Mouse (Mus musculus) spleen, adult 2 months (tissue): Measurements from ENCODE around the gene Pgls. TPM values are rescaled to one million over a fixed set of nuclear protein-coding genes. Genes with fewer than 3 reads are reported as not detected.
A peak's percentile ranks its signal among the peaks of the same experiment; 100 is the strongest.

Experiments
- DNase-seq, 2 experiments: peaks; one replicate each; pipeline versions ENCODE4 v3.0.0 to v3.0.0-alpha.2; 2012 to 2021; ENCODE audit warnings: low spot score in 2 of 2, low read depth in 1 of 2
- H3K27ac ChIP-seq: fragments of 200-500 bp; 2 replicates; pipeline ENCODE4 v1.5.1; 2012; ENCODE audit warnings: low read length, inconsistent platforms; ENCODE audit not compliant: insufficient read depth
- H3K27me3 ChIP-seq: fragments of 200-500 bp; 2 replicates; pipeline ENCODE4 v1.6.1; 2012; ENCODE audit warnings: mild to moderate bottlenecking, moderate library complexity, low read length, inconsistent platforms; ENCODE audit not compliant: control insufficient read depth, insufficient read depth
- H3K36me3 ChIP-seq: fragments of 200-500 bp; 2 replicates; pipeline ENCODE4 v1.6.1; 2012; ENCODE audit warnings: mild to moderate bottlenecking, low read length, inconsistent platforms; ENCODE audit not compliant: control insufficient read depth, insufficient read depth
- H3K4me1 ChIP-seq: fragments of 200-500 bp; 2 replicates; pipeline ENCODE4 v1.6.1; 2011; ENCODE audit warnings: inconsistent platforms; ENCODE audit not compliant: control insufficient read depth, insufficient read depth, insufficient read length
- H3K4me3 ChIP-seq: fragments of 200-500 bp; 2 replicates; pipeline ENCODE4 v1.5.1; 2011; ENCODE audit warnings: mild to moderate bottlenecking, inconsistent platforms; ENCODE audit not compliant: insufficient read depth, insufficient read length; ENCODE audit errors: extremely low read depth
- CTCF ChIP-seq: fragments of 200-500 bp; IDR thresholded peaks from 2 replicates; pipeline ENCODE4 v1.5.1; 2011; ENCODE audit warnings: mild to moderate bottlenecking, inconsistent platforms; ENCODE audit not compliant: insufficient read depth, insufficient read length, insufficient replicate concordance; ENCODE audit errors: extremely low read depth
- POLR2A ChIP-seq: fragments of 200-500 bp; IDR thresholded peaks from 2 replicates; pipeline ENCODE4 v1.6.1; 2011; ENCODE audit warnings: low read depth, low read length, inconsistent platforms
- WGBS: fragments of 180-500 bp; shearing (Covaris S2); methylation state at CpG from one replicate; pipeline ENCODE4 v1.1.7; 2018; 5-methylcytosine and 5-hydroxymethylcytosine counted together
- polyA plus RNA-seq: library from polyadenylated mRNA; depleted of rRNA; stranded (reverse); fragments of >200 nt; gene quantifications from 2 replicates; pipeline ENCODE4 v1.2.3, GENCODE M21; 2012; rRNA removed

The Pgls gene
- polyA plus RNA-seq, 1 experiment = 171 TPM

- Histone ChIP-seq H3K27me3 (no peaks in the 10 kb centered on the region; the same call in 1 of the 2 replicates), H3K36me3 (no peaks in the 10 kb centered on the region), H3K27ac (no peak overlapping the region), H3K4me1 (peaks cover 11% of the 10 kb centered on the region), H3K4me3 (no peak overlapping the region)
- 7% methylated on average over 26 of the region's 26 CpGs for whole genome bisulfite sequencing
- peak in 1 of 2 experiments; percentile 58 for DNase-seq
- no peak for TF ChIP-seq POLR2A
- no peak for TF ChIP-seq CTCF
Measured at GRCm38 (mm10) chr8:71633981-71634667, 42.1 kb downstream of the Pgls start.

DNA sequence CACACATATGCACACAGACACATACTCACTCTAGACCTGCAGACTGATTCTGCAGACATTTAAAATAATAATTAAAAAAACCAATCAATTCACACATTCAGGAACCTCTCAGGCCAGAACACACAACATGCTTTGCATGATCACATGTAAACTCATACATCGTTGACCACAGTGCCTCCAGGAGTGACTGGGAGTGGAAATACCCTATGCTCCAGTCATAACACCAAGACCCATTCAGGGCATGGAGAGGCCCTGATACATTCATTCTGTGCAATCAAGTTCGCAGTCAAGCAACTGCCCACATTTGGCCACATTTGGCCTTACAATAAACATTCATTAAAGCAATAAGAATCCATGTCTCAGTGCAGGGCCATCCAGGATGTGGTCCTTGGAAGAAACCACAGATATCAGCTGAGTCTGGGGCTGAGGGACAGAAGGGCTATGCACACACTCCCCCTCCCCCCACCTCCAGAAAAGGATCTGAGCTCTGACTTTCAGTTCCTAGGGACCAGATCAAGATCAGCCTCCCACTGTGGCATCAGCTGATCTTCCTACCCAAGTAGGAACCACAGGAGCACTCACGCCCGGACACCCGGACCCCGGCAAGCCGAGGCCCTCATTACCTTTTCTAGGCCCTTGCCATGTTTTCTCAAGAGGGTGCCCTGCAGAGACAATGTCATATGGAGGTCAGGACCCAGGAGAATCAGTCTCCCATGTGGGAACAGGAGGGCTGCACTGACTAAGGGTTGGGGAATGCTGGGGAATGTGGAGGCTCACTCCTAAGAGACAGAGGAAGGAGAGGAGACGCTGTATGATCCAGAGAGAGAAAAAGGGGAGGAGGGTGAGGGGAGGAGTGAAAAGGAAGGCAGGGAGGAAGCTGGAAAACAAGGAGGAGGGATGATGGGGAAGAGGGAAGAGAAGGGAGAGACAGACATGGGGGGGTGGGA lies 45.4 kb downstream of the Pgls start:
- 78% methylated on average over 8 of the region's 8 CpGs for WGBS
- Histone ChIP-seq H3K36me3 (no peaks in the 10 kb centered on the region), H3K27ac (no peak overlapping the region), H3K4me1 (peaks cover 4% of the 10 kb centered on the region; the same call in 1 of the 2 replicates), H3K27me3 (no peaks in the 10 kb centered on the region), H3K4me3 (no peak overlapping the region)
- no peak for DNase-seq
- TF ChIP-seq CTCF (no peak), POLR2A (no peak)

DNA sequence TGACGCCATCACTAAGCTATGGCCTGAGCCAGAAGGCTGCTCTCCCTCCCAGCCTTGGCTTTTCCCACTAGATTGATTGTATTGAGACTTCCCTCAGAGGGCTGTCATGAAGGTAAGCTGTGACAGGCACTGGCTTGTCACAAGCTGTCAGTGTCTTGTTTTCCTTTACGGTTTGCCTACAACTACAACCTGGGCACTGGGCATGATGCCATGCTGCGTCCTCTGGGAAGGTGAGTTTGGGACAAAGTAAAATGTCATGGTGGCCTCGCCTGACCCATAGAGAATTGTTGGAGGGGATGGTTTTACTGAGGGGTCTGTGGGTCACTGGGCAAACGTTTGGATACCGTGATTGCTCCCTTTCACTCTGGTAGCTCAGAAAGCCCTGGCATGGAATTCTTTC lies 46.3 kb downstream of the Pgls start:
- WGBS = 91% methylated on average over 6 of the region's 6 CpGs
- H3K27me3 ChIP-seq = no peaks in the 10 kb centered on the region
- no peaks in the 10 kb centered on the region for H3K36me3 ChIP-seq
- peaks cover 4% of the 10 kb centered on the region; the same call in 1 of the 2 replicates for H3K4me1 ChIP-seq
- H3K27ac ChIP-seq = no peak overlapping the region
- DNase-seq = no peak
- no peak overlapping the region for H3K4me3 ChIP-seq
- no peak for TF ChIP-seq CTCF
- TF ChIP-seq POLR2A = no peak

- no peak overlapping the region for H3K27ac ChIP-seq
- TF ChIP-seq POLR2A = no peak
- TF ChIP-seq CTCF = no peak
- no peaks in the 10 kb centered on the region for H3K27me3 ChIP-seq
- no peaks in the 10 kb centered on the region for H3K36me3 ChIP-seq
- peaks cover 4% of the 10 kb centered on the region; the same call in 1 of the 2 replicates for H3K4me1 ChIP-seq
- 91% methylated on average over 4 of the region's 4 CpGs for WGBS
- H3K4me3 ChIP-seq = no peak overlapping the region
- no peak for DNase-seq
Measured at GRCm38 (mm10) chr8:71639318-71639717, 47.3 kb downstream of the Pgls start.

GRCm38 (mm10) chr8:71645510-71645909 lies 53.5 kb downstream of the Pgls start:
- DNase-seq = no peak
- no peaks in the 10 kb centered on the region for H3K4me1 ChIP-seq
- H3K27ac ChIP-seq = no peak overlapping the region
- no peaks in the 10 kb centered on the region for H3K27me3 ChIP-seq
- H3K4me3 ChIP-seq = no peak overlapping the region
- TF ChIP-seq POLR2A = no peak
- no peak for TF ChIP-seq CTCF
- no peaks in the 10 kb centered on the region for H3K36me3 ChIP-seq
- 83% methylated on average over 9 of the region's 9 CpGs for WGBS

Other genes with a start within 250 kb of the Pgls start
- gene Use1, start 225.3 kb upstream of the Pgls start, polyA plus RNA-seq = 104 and 113 TPM in 2 replicates
- gene Ocel1, start 220.9 kb upstream of the Pgls start, polyA plus RNA-seq = 16.8 and 20.6 TPM in 2 replicates
- gene Nr2f6, start 210.2 kb upstream of the Pgls start, polyA plus RNA-seq = 59.4 and 88.0 TPM in 2 replicates
- gene Ushbp1, start 196.4 kb upstream of the Pgls start, polyA plus RNA-seq = 14.7 and 18.4 TPM in 2 replicates
- 104 and 128 TPM in 2 replicates for gene Babam1, start 195.3 kb upstream of the Pgls start, polyA plus RNA-seq
- gene Ankle1, start 186.2 kb upstream of the Pgls start, polyA plus RNA-seq = 15.0 and 19.4 TPM in 2 replicates
- gene Abhd8, start 128.5 kb upstream of the Pgls start, polyA plus RNA-seq = 55.1 and 75.0 TPM in 2 replicates
- 46.4 and 69.8 TPM in 2 replicates for gene Mrpl34, start 127.2 kb upstream of the Pgls start, polyA plus RNA-seq
- 67.8 and 83.4 TPM in 2 replicates for gene Dda1, start 123.0 kb upstream of the Pgls start, polyA plus RNA-seq
- gene Ano8, start 106.2 kb upstream of the Pgls start, polyA plus RNA-seq = 15.1 and 20.2 TPM in 2 replicates
- gene Gtpbp3, start 104.1 kb upstream of the Pgls start, polyA plus RNA-seq = 26.3 and 33.3 TPM in 2 replicates
- gene Plvap, start 80.4 kb upstream of the Pgls start, polyA plus RNA-seq = 383 and 496 TPM in 2 replicates
- gene Ccdc194, start 66.5 kb upstream of the Pgls start, polyA plus RNA-seq = 0.08 and 0.11 TPM in 2 replicates
- gene Bst2, start 54.7 kb upstream of the Pgls start, polyA plus RNA-seq = 371 and 457 TPM in 2 replicates
- gene Mvb12a, start 49.3 kb upstream of the Pgls start, polyA plus RNA-seq = 89.9 and 119 TPM in 2 replicates
- gene Tmem221, start 33.3 kb upstream of the Pgls start, polyA plus RNA-seq = 8.5 and 8.9 TPM in 2 replicates
- not detected in 2 replicates for gene Nxnl1, start 25.6 kb upstream of the Pgls start, polyA plus RNA-seq
- gene Slc27a1, start 23.3 kb upstream of the Pgls start, polyA plus RNA-seq = 38.2 and 47.0 TPM in 2 replicates
- 115 and 173 TPM in 2 replicates for gene Fam129c, start 5.5 kb downstream of the Pgls start, polyA plus RNA-seq
- 159 and 216 TPM in 2 replicates for gene Colgalt1, start 18.8 kb downstream of the Pgls start, polyA plus RNA-seq
- gene Unc13a, start 79.6 kb downstream of the Pgls start, polyA plus RNA-seq = 0.47 and 0.54 TPM in 2 replicates
- 62.6 and 81.5 TPM in 2 replicates for gene Jak3, start 84.1 kb downstream of the Pgls start, polyA plus RNA-seq
- gene Insl3, start 97.0 kb downstream of the Pgls start, polyA plus RNA-seq = 52.4 and 70.9 TPM in 2 replicates
- 5.2 and 5.6 TPM in 2 replicates for gene B3gnt3, start 109.6 kb downstream of the Pgls start, polyA plus RNA-seq
- gene Fcho1, start 133.5 kb downstream of the Pgls start, polyA plus RNA-seq = 247 and 301 TPM in 2 replicates